Mouse (Mus musculus) neural tube, embryonic 15.5 days (tissue): ENCODE data around the gene R3hdml. TPM values are rescaled to one million over a fixed set of nuclear protein-coding genes. Genes with fewer than 3 reads are reported as not detected.

Experiments
- ATAC-seq: fragments of 200-750 bp; cut with Nextera tagmentation; 2 replicates; pipeline ENCODE4 v1.8.0; 2017; ENCODE audit warnings: mild to moderate bottlenecking, moderate TSS enrichment, moderate library complexity; ENCODE audit not compliant: low FRiP score
- H3K27ac ChIP-seq: fragments of 300-500 bp; sonication (generic); replicated peaks from 2 replicates; pipeline ENCODE4 v1.5.1; 2015; ENCODE audit warnings: mild to moderate bottlenecking, inconsistent platforms
- H3K27me3 ChIP-seq: fragments of 300-500 bp; sonication (generic); replicated peaks from 2 replicates; pipeline ENCODE4 v1.6.1; 2015; ENCODE audit warnings: inconsistent platforms
- H3K36me3 ChIP-seq: fragments of 300-500 bp; sonication (generic); 2 replicates; pipeline ENCODE4 v1.6.1; 2015; ENCODE audit warnings: inconsistent platforms
- H3K4me1 ChIP-seq: fragments of 300-500 bp; sonication (generic); 2 replicates; pipeline ENCODE4 v1.6.1; 2015; ENCODE audit warnings: inconsistent platforms
- H3K4me2 ChIP-seq: fragments of 300-500 bp; sonication (generic); 2 replicates; pipeline ENCODE4 v1.6.1; 2015; ENCODE audit warnings: inconsistent platforms, mild to moderate bottlenecking, moderate library complexity
- H3K4me3 ChIP-seq: fragments of 300-500 bp; sonication (generic); replicated peaks from 2 replicates; pipeline ENCODE4 v1.5.1; 2015; ENCODE audit warnings: mild to moderate bottlenecking, inconsistent platforms
- H3K9ac ChIP-seq: fragments of 300-500 bp; sonication (generic); replicated peaks from 2 replicates; pipeline ENCODE4 v1.6.1; 2015; ENCODE audit warnings: mild to moderate bottlenecking, inconsistent platforms
- H3K9me3 ChIP-seq: fragments of 300-500 bp; sonication (generic); replicated peaks from 2 replicates; pipeline ENCODE4 v1.6.1; 2016; ENCODE audit warnings: inconsistent platforms
- WGBS: fragments of 180-500 bp; shearing (Covaris S2); methylation state at CpG from one replicate; pipeline ENCODE4 v1.1.7; 2015; ENCODE audit warnings: mixed read lengths; 5-methylcytosine and 5-hydroxymethylcytosine counted together
- polyA plus RNA-seq: library from polyadenylated mRNA; unstranded; fragments of >200 nt; fragmentation: Nextera tagmentation; extraction: Ambion mirVana; gene quantifications from 2 replicates; pipeline ENCODE4 v1.2.1, GENCODE M21; 2015

R3hdml gene
- polyA plus RNA-seq, 1 experiment from 2014 or later, result 0.18 TPM

GRCm38 (mm10) chr2:163541568-163542182 lies 49.6 kb downstream of the R3hdml start:
- Histone ChIP-seq H3K4me1 (no peaks in the 10 kb centered on the region), H3K4me3 (no peak overlapping the region), H3K27ac (no peak overlapping the region), H3K9me3 (no peaks in the 10 kb centered on the region), H3K27me3 (no peaks in the 10 kb centered on the region), H3K9ac (no peak overlapping the region), H3K4me2 (no peak overlapping the region), H3K36me3 (no peaks in the 10 kb centered on the region)
- 85% methylated on average over 10 of the region's 10 CpGs for WGBS
- no peak for ATAC-seq

DNA sequence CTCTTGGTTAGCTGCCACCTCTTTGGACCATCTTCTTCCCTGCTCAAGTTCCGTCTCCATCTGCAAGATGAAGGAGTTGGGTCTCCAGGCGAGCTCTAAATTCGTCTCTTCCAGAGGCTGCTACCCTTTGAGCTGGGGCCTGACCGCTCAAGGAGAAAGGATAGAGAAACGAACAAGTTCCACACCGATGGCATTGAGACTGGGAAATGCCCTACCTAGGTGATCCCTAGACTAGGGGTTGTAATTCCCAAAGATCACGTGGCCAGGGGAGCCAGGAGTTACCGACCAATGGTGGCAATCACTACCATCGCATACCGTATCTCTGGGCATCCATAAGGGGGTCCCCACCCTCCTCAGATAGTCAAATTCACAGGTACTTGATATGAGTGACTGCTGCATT lies 50.6 kb downstream of the R3hdml start:
- Histone ChIP-seq H3K9me3 (no peaks in the 10 kb centered on the region), H3K9ac (no peak overlapping the region), H3K27me3 (no peaks in the 10 kb centered on the region), H3K4me1 (no peaks in the 10 kb centered on the region), H3K36me3 (no peaks in the 10 kb centered on the region), H3K4me3 (no peak overlapping the region), H3K27ac (no peak overlapping the region), H3K4me2 (no peak overlapping the region)
- WGBS, result 90% methylated on average over 10 of the region's 10 CpGs
- ATAC-seq, result no peak

DNA sequence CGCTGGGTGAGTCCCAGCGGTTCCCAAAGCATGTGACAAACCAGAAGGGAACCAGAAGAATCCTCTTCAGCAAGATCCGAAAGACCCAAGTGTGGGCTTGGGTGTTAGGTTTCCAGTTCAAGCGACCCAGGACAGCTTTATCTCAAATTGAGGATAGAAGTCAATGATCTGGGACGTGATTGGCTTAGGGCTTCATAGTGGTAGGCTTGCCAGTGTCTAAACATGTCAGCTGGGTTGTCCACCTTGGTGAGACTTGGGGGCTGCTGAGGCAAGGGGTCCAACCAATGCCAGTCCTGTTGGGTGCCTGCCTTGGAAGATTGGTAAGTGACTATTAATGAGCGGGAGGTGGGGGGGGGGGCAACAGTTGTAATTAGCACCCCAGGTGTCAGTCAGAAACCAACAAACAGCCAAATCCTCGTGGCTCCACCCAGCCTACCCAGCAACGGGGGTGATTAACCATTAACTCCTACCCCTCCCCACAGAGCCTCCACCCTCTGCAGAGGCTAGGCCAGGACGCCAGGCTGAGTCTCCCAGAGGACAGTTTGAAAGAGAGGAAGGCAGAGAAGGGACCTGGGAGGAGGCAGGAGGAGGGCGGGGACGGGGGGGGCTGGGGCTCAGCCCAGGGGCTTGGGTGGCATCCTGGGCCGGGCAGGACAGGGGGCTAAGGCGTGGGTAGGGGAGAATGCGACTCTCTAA lies 54.7 kb downstream of the R3hdml start:
- 70% methylated on average over 14 of the region's 14 CpGs for WGBS
- Histone ChIP-seq H3K4me2 (no peak overlapping the region), H3K36me3 (no peaks in the 10 kb centered on the region), H3K27me3 (no peaks in the 10 kb centered on the region), H3K9me3 (no peaks in the 10 kb centered on the region), H3K4me1 (peaks cover 5% of the 10 kb centered on the region), H3K4me3 (no peak overlapping the region), H3K9ac (no peak overlapping the region), H3K27ac (no peak overlapping the region)
- no peak for ATAC-seq

DNA sequence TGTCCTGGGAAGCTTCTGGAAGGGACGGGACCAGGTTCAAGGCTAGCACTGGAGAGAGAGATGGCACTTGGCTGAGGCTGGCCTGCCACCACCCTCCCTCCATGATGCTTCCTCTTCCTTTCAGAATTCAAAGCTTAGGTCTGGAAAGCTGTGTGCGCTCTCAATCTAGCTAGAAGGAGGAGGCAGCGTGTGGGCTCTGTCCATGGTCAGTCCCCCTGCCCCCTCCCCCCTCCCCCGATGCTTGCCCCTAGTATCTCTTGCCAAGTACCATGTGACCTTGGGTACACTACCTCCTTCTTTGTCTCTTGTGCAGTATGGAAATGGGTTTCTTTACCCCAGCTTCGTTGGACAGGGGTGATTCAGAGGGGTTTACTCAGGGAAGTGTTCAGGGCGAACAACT lies 56.7 kb downstream of the R3hdml start:
- no peaks in the 10 kb centered on the region for H3K36me3 ChIP-seq
- no peak overlapping the region for H3K4me2 ChIP-seq
- ATAC-seq, result no peak
- H3K27ac ChIP-seq, result no peak overlapping the region
- H3K9me3 ChIP-seq, result no peaks in the 10 kb centered on the region
- 77% methylated on average over 6 of the region's 6 CpGs for WGBS
- peaks cover 5% of the 10 kb centered on the region for H3K4me1 ChIP-seq
- no peak overlapping the region for H3K9ac ChIP-seq
- no peak overlapping the region for H3K4me3 ChIP-seq
- no peaks in the 10 kb centered on the region for H3K27me3 ChIP-seq

DNA sequence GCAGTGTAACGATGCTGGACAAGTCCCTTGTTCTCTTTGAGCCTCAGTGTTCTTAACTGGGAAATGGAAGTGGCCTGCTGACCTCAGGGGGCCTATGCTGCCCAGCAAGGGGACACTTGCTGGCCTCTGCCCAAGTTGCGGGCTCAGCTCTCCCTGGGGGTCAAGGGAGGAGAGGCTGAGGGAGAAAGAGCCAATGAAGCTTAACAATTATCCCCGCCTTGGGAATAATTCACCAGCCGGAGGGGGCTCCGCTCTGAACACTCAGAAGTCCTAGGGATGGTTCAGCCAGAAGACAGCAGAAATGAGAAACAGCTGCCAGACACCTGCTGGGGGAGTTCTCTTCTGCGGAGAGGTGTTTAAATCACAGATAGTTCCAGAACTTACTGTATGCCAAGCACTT lies 57.7 kb downstream of the R3hdml start:
- Histone ChIP-seq H3K36me3 (no peaks in the 10 kb centered on the region), H3K27me3 (no peaks in the 10 kb centered on the region)

More for the DNA sequence above, 57.7 kb downstream of the R3hdml start:
- Histone ChIP-seq H3K4me2 (no peak overlapping the region), H3K27ac (no peak overlapping the region), H3K9me3 (no peaks in the 10 kb centered on the region), H3K4me1 (peaks cover 5% of the 10 kb centered on the region), H3K9ac (no peak overlapping the region), H3K4me3 (no peak overlapping the region)
- ATAC-seq, result no peak
- WGBS, result 19% methylated on average over 6 of the region's 6 CpGs

Other genes starting within 250 kb of the R3hdml start
- gene Jph2, start 94.3 kb upstream of the R3hdml start, polyA plus RNA-seq, result 0.96 and 2.0 TPM in 2 replicates
- gene Oser1, start 67.6 kb upstream of the R3hdml start, polyA plus RNA-seq, result 72.6 and 82.1 TPM in 2 replicates
- gene Gdap1l1, start 53.8 kb upstream of the R3hdml start, polyA plus RNA-seq, result 108 and 129 TPM in 2 replicates
- gene Fitm2, start 19.7 kb upstream of the R3hdml start, polyA plus RNA-seq, result 17.1 and 18.3 TPM in 2 replicates
- gene Hnf4a, start 14.5 kb downstream of the R3hdml start, polyA plus RNA-seq, result 0.04 and 5.2 TPM in 2 replicates
- gene Ttpal, start 110.0 kb downstream of the R3hdml start, polyA plus RNA-seq, result 37.5 and 39.1 TPM in 2 replicates
- gene Serinc3, start 152.8 kb downstream of the R3hdml start, polyA plus RNA-seq, result 33.6 and 41.2 TPM in 2 replicates
- gene Pkig, start 166.1 kb downstream of the R3hdml start, polyA plus RNA-seq, result 107 and 110 TPM in 2 replicates